Mouse (Mus musculus): ENCODE results near the gene Gm29797. TPM values are rescaled to one million over a fixed set of nuclear protein-coding genes. Genes with fewer than 3 reads are reported as not detected.

Gm29797 gene
- not detected in 2 replicates for polyA plus RNA-seq (2015; fragmentation: Nextera tagmentation; extraction: Ambion mirVana)

DNA sequence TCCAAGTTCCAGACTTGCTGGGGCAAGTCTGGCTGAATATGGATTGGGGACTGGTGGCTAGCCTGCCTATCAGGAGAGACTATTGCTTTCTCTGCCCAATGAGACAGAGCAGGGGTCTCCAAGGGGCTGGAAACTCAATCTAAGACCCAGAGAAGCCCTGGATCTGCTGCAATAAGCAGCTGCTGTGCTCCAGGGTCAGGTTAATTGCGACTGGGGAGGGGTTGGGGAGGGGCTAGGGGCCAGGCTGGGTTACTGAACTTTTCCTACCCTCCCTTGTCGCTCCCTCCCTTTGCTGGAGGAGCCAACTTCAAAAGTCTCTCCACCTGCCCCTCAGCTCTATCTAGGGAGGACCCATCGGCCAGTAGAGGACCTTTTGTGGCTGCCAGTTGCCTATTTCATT is at the start of gene Gm29797:
Gm29797 (plus strand) TSS at position 301 of the 400 bp plus-strand sequence.
- H3K27me3 ChIP-seq: no peaks in the 10 kb centered on the region
- no peak within 1 kb of the TSS for H3K27ac ChIP-seq (replicated peaks)
- no peak within 1 kb of the TSS for H3K4me3 ChIP-seq
- H3K36me3 ChIP-seq: peaks cover 50% of the 10 kb centered on the region
- ATAC-seq (ENCODE audit: low FRiP score, low read depth): no peak
- no peak within 1 kb of the TSS for H3K9ac ChIP-seq
- WGBS: 83% methylated on average over 3 of the region's 3 CpGs
- H3K4me2 ChIP-seq: no peak within 1 kb of the TSS
- H3K9me3 ChIP-seq: no peaks in the 10 kb centered on the region
- no peaks in the 10 kb centered on the region; the same call in 1 of the 2 replicates for H3K4me1 ChIP-seq (replicated peaks)

DNA sequence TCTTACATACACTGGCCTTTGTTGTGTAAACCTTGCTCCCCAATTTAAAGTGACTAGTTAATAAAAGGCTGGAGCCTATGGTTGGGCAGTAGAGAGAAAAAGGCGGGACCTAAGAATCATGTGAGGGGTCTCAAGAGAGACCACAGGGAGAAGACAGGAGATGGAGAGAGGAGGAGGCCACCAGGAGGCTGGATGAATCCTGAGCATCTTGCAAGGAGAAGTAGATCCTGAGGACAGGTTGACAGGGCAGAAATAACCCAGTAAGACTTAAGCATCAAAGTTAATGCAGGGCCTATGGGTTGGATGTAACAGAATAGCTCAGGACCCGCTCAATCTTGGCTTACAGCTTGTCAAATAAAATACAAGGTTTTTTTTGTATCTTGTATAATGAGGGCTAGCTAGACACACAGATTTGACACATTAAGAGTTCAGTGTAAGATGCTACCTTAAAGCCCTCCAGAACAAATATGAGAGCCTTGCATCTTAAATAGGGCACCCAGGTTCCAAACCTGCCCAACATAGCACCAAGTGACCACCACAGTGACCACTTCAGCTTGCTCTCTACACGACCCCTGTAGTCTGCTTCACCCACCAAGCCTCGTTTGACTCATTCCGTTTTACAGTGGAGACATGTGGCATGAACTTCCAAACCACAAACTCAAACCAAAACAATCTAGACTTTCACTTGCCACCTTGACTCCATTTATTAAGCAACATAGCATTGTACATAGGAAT is 37.9 kb upstream of the Gm29797 start:
- no peak overlapping the region for H3K4me3 ChIP-seq
- 89% methylated on average over 5 of the region's 5 CpGs for WGBS
- no peaks in the 10 kb centered on the region for H3K4me1 ChIP-seq (replicated peaks)
- no peaks in the 10 kb centered on the region for H3K27me3 ChIP-seq
- H3K9me3 ChIP-seq: no peaks in the 10 kb centered on the region
- H3K36me3 ChIP-seq: peaks cover 53% of the 10 kb centered on the region
- H3K9ac ChIP-seq: no peak overlapping the region
- H3K27ac ChIP-seq (replicated peaks): no peak overlapping the region
- no peak overlapping the region for H3K4me2 ChIP-seq
- no peak for ATAC-seq (ENCODE audit: low FRiP score, low read depth)

DNA sequence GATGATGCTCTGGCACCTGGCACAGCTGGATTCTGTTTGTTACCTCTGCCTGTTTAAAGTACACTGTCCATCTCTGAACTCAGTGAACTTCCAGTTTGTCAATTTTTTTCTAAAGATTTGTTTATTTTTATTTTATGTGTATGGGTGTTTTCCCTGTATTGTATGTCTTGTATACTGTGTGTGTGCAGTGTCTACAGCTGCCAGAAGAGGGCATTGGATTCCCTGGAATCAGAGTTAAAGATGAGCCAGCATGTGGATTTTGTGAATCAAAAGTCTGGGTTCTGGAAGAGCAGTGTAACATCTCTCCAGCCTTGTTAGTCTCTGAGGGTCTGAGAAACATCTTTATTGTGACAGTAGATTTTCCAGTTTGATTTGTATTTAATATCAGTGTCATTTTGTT is 33.4 kb upstream of the Gm29797 start:
- Histone ChIP-seq H3K27me3 (no peaks in the 10 kb centered on the region), H3K4me1 (replicated peaks) (no peaks in the 10 kb centered on the region), H3K4me2 (no peak overlapping the region), H3K27ac (replicated peaks) (no peak overlapping the region), H3K9me3 (no peaks in the 10 kb centered on the region), H3K9ac (no peak overlapping the region), H3K4me3 (no peak overlapping the region), H3K36me3 (peaks cover 50% of the 10 kb centered on the region)
- no peak for ATAC-seq (ENCODE audit: low FRiP score, low read depth)

DNA sequence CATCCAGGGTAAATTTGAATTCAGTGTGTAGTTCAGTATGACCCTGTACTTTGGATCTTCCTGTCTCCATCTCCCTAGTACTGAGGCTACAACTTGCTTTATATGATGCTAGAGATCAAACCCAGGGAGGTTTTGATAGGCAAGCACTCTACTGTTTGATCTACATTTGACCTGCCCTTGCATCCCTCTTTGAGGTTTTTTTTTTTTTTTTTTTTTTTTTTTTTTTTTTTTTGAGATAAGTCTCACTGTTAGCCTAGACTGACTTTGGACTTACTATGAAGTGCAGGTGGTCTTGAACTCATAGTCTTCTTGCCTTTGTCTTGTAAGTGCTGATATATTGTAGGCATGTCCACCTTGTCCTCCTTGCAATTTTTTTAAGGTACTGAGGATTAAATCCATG is 28.4 kb upstream of the Gm29797 start:
- Histone ChIP-seq H3K9me3 (no peaks in the 10 kb centered on the region), H3K27me3 (no peaks in the 10 kb centered on the region), H3K36me3 (peaks cover 31% of the 10 kb centered on the region), H3K9ac (no peak overlapping the region), H3K27ac (replicated peaks) (no peak overlapping the region), H3K4me1 (replicated peaks) (no peaks in the 10 kb centered on the region), H3K4me2 (no peak overlapping the region), H3K4me3 (no peak overlapping the region)
- no peak for ATAC-seq (ENCODE audit: low FRiP score, low read depth)

DNA sequence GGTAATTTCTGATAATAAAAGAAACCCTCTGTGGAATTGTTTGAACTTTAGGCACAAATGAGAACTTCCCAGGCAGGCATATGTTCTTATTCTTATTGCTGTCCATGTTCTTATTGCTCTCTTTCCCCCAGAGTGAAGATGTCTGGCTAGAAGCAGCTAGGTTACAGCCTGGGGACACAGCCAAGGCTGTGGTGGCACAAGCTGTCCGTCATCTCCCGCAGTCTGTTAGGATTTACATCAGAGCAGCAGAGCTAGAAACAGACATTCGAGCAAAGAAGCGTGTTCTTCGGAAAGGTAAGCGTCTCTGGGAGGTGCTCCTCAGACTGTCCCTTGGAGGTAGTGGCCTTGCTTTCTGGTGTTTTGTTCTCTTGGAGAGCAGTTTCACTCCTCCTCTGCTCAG is 24.2 kb upstream of the Gm29797 start:
- Histone ChIP-seq H3K36me3 (peaks cover 54% of the 10 kb centered on the region), H3K27me3 (no peaks in the 10 kb centered on the region), H3K9ac (no peak overlapping the region), H3K4me2 (no peak overlapping the region), H3K27ac (replicated peaks) (no peak overlapping the region), H3K9me3 (no peaks in the 10 kb centered on the region), H3K4me3 (no peak overlapping the region), H3K4me1 (replicated peaks) (no peaks in the 10 kb centered on the region)
- ATAC-seq (ENCODE audit: low FRiP score, low read depth): no peak
- 96% methylated on average over 6 of the region's 6 CpGs for WGBS

DNA sequence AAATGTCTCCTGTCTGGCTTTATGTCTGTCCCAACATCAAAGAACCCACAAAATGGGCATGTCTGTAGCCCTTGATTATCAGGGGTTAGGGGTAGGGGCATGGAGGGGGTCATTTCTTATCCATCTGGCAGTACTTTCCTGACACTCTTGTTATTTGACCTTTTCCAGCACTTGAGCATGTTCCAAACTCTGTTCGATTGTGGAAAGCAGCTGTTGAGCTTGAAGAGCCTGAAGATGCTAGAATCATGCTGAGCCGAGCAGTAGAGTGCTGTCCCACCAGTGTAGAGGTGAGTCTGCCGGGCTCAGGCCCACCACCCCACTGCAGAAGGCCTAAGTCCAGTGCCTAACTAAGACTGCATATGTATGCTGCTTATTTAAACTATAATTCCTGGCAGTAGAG is 21.0 kb upstream of the Gm29797 start:
- Histone ChIP-seq H3K27me3 (no peaks in the 10 kb centered on the region), H3K9me3 (no peaks in the 10 kb centered on the region), H3K9ac (no peak overlapping the region), H3K4me1 (replicated peaks) (no peaks in the 10 kb centered on the region), H3K4me3 (no peak overlapping the region), H3K27ac (replicated peaks) (no peak overlapping the region), H3K36me3 (peaks cover 78% of the 10 kb centered on the region), H3K4me2 (no peak overlapping the region)
- WGBS: 93% methylated on average over 3 of the region's 3 CpGs
- no peak for ATAC-seq (ENCODE audit: low FRiP score, low read depth)

- WGBS: 93% methylated on average over 2 of the region's 2 CpGs
- Histone ChIP-seq H3K27ac (replicated peaks) (no peak overlapping the region), H3K27me3 (no peaks in the 10 kb centered on the region), H3K9me3 (no peaks in the 10 kb centered on the region), H3K36me3 (peaks cover 80% of the 10 kb centered on the region), H3K9ac (no peak overlapping the region), H3K4me3 (no peak overlapping the region), H3K4me2 (no peak overlapping the region), H3K4me1 (replicated peaks) (no peaks in the 10 kb centered on the region)
- no peak for ATAC-seq (ENCODE audit: low FRiP score, low read depth)
These were observed 12.5 kb upstream of the Gm29797 start for GRCm38 (mm10) chr2:181644361-181644760.

- H3K4me2 ChIP-seq: no peak overlapping the region
- no peak for ATAC-seq (ENCODE audit: low FRiP score, low read depth)
- H3K9ac ChIP-seq: no peak overlapping the region
- H3K9me3 ChIP-seq: no peaks in the 10 kb centered on the region
- H3K4me3 ChIP-seq: no peak overlapping the region
- H3K27ac ChIP-seq (replicated peaks): no peak overlapping the region
- no peaks in the 10 kb centered on the region for H3K27me3 ChIP-seq
- 90% methylated on average over 3 of the region's 3 CpGs for WGBS
- H3K4me1 ChIP-seq (replicated peaks): no peaks in the 10 kb centered on the region
- peaks cover 80% of the 10 kb centered on the region for H3K36me3 ChIP-seq
These were observed 11.2 kb upstream of the Gm29797 start for GRCm38 (mm10) chr2:181645666-181646065.

- no peak overlapping the region for H3K9ac ChIP-seq
- no peak for ATAC-seq (ENCODE audit: low FRiP score, low read depth)
- H3K27ac ChIP-seq (replicated peaks): no peak overlapping the region
- H3K9me3 ChIP-seq: no peaks in the 10 kb centered on the region
- H3K4me1 ChIP-seq (replicated peaks): no peaks in the 10 kb centered on the region
- H3K4me3 ChIP-seq: no peak overlapping the region
- 93% methylated on average over 6 of the region's 6 CpGs for WGBS
- H3K36me3 ChIP-seq: peaks cover 80% of the 10 kb centered on the region
- H3K27me3 ChIP-seq: no peaks in the 10 kb centered on the region
- H3K4me2 ChIP-seq: no peak overlapping the region
These were observed 10.0 kb upstream of the Gm29797 start for GRCm38 (mm10) chr2:181646626-181647472.

- 74% methylated on average over 10 of the region's 10 CpGs for WGBS
- Histone ChIP-seq H3K4me3 (no peak overlapping the region), H3K4me2 (no peak overlapping the region), H3K27me3 (no peaks in the 10 kb centered on the region), H3K9me3 (no peaks in the 10 kb centered on the region), H3K4me1 (replicated peaks) (no peaks in the 10 kb centered on the region), H3K9ac (no peak overlapping the region), H3K36me3 (peaks cover 89% of the 10 kb centered on the region), H3K27ac (replicated peaks) (no peak overlapping the region)
- ATAC-seq (ENCODE audit: low FRiP score, low read depth): peak; percentile 27; the same call in 1 of the 2 replicates
These were observed 7.9 kb upstream of the Gm29797 start for GRCm38 (mm10) chr2:181648926-181649325.

GRCm38 (mm10) chr2:181653065-181653464 is 3.8 kb upstream of the Gm29797 start:
- Histone ChIP-seq H3K4me1 (replicated peaks) (no peaks in the 10 kb centered on the region), H3K9me3 (no peaks in the 10 kb centered on the region), H3K27me3 (no peaks in the 10 kb centered on the region), H3K36me3 (peaks cover 77% of the 10 kb centered on the region), H3K27ac (replicated peaks) (no peak overlapping the region), H3K4me2 (no peak overlapping the region), H3K4me3 (no peak overlapping the region), H3K9ac (no peak overlapping the region)
- ATAC-seq (ENCODE audit: low FRiP score, low read depth): no peak

DNA sequence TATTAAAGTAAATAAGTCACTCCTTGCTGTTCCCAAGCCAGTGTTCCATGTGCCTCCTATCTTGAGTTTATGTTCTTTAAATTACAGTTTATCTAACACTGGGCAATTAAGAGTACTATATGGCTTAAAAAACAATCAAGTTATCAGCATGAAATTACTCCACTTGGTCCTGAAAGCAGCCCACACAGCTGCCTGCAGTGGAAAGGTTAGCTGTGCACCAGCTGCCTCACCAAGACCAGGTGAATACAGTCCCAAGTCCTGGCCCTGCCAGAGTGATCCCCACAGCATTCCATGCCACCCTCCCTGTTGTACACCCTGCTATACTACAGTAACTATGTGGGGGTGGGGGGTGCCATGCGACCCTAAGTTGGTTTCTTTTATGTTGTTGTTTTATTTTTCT is 3.3 kb upstream of the Gm29797 start:
- H3K9ac ChIP-seq: no peak overlapping the region
- no peak overlapping the region for H3K4me3 ChIP-seq
- no peaks in the 10 kb centered on the region for H3K4me1 ChIP-seq (replicated peaks)
- peaks cover 77% of the 10 kb centered on the region for H3K36me3 ChIP-seq
- H3K27me3 ChIP-seq: no peaks in the 10 kb centered on the region
- H3K4me2 ChIP-seq: no peak overlapping the region
- ATAC-seq (ENCODE audit: low FRiP score, low read depth): no peak
- no peaks in the 10 kb centered on the region for H3K9me3 ChIP-seq
- no peak overlapping the region for H3K27ac ChIP-seq (replicated peaks)
- 82% methylated on average over 1 of the region's 1 CpGs for WGBS

Data from hindbrain, embryonic 15.5 days (tissue).